Mouse (Mus musculus): ENCODE data around the gene Tex48.

DNA sequence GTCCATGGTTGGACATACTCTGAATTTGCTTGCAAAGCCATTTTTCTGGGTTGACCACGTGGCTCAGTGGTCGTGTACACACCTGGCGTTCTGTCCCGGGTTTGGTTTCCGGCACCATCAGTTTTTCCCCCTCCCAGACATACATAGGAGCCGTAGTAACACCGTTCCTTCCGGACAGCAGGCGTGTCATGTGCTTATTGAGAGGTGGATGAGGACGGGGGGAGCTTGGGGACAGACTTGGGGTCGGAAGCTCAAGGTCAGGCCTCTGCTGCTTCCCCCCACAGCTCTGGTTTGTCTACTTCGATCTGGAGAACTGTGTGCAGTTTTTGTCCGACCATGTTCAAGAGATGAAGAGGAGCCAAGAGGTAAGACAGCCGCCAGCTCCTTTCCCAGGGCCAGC, 42.6 kb downstream of the Tex48 start:
- no peak for TF ChIP-seq POLR2A (IDR thresholded peaks at IDR 0.05; ENCODE audit: borderline replicate concordance, extremely low read depth, insufficient read depth, insufficient read length, poor library complexity, severe bottlenecking)
- no peak for TF ChIP-seq CTCF (IDR thresholded peaks at IDR 0.05; ENCODE audit: borderline replicate concordance, extremely low read depth, insufficient read depth, insufficient read length)
